Mouse (Mus musculus): ENCODE measurements around the gene 0610040J01Rik.
"Not testable (repeated sequence)": the region's sequence is repeated elsewhere in the genome, so short reads cannot be mapped to it uniquely, and the experiment has no call there.

0610040J01Rik gene

GRCm38 (mm10) chr5:63828380-63829185 lies 16.4 kb downstream of the 0610040J01Rik start:
- DNase-seq (ENCODE audit: low read depth, low spot score): no peak

DNA sequence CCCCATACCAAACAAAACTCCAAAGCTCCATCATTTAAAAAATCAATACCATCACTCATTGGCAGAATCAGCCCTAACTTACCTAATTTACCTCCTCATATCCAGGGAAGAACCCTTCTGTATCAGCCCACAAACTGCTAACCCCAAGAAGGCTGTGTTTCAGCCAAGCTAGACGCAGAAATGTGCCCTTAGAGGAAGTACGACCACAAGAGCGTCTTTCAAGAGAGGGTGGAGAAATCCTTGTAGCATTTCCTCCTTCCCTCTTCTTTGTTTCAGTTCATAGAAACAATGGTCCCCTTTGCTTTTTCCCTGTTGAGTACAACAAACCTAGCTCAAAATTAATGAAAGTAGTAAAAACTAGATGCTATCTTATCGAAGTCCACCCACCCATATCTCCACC lies 18.9 kb downstream of the 0610040J01Rik start:
- DNase-seq (ENCODE audit: low read depth, low spot score): no peak

- DNase-seq (ENCODE audit: low read depth, low spot score): no peak
Observed at GRCm38 (mm10) chr5:63833955-63834354, 21.8 kb downstream of the 0610040J01Rik start.

GRCm38 (mm10) chr5:63834435-63834834 lies 22.3 kb downstream of the 0610040J01Rik start:
- no peak for DNase-seq (ENCODE audit: low read depth, low spot score)

DNA sequence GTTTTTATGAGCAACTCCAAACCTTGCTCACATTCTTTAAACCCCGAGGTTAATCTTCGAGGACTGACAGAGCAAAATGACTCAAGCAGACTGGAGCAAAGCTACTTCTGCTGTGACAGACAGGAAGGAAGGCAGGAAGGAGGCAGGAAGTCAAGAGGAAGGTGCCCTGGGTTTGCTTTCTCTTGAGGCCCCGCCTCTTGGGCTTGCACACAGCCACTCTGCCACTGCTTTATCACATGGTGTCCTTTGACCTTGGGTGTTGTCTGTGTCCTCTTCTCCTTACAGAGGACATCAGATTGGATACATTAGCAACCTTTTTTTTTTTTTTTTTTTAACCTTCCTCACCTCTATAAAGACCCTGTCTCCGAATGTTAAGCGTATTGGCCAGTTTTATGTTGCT lies 25.0 kb downstream of the 0610040J01Rik start:
- no peak for DNase-seq (ENCODE audit: low read depth, low spot score)

DNA sequence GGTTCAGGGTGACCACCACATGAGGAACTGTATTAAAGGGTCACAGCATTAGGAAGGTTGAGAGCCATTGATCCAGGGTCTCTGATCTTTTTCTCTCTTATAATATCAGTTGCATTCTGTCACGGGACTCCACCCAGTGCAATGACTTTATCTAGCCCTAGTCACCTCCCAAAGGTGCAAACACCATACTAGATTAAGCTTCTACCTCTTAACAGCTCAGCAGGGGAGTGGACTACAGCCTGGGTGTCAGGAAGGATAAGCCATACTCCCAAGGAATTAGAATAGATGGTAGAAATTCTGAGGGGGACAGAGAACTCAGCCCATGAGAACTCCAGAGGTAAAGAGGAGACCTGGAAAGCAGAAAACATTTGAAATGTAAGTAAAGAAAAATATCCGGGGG lies 25.7 kb downstream of the 0610040J01Rik start:
- no peak for DNase-seq (ENCODE audit: low read depth, low spot score)

DNA sequence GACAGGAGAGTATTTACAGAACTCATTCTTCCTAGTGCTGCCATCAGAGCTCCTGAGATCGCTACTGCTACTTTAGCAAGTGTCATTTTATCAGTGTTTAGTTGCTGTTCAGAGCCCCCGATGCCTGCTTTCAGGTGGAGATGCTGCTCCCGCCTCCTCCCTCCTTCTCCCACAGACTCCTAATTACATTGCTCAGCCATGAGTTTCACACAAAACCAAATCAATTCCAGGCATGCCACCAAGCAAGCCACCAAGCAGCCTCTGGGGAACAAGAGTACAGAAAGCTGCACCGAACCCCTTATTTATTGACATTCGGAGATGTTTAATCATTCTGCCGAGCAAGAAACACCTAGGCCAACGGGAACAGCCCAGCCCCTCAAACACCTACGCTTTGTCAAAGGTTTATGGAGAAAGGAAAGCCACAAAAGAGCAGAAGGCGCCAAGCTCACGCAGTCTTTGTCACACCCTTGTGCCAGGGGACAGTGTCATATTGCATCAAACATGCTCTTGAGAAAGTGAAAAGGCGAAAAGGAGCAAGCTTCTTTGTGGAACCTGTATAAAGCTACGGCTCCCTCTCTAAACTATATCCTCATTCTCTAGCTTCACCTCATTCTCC lies 27.7 kb downstream of the 0610040J01Rik start:
- DNase-seq (ENCODE audit: low read depth, low spot score): no peak

- DNase-seq (ENCODE audit: low read depth, low spot score): no peak
Observed at GRCm38 (mm10) chr5:63847080-63847479, 34.9 kb downstream of the 0610040J01Rik start.

DNA sequence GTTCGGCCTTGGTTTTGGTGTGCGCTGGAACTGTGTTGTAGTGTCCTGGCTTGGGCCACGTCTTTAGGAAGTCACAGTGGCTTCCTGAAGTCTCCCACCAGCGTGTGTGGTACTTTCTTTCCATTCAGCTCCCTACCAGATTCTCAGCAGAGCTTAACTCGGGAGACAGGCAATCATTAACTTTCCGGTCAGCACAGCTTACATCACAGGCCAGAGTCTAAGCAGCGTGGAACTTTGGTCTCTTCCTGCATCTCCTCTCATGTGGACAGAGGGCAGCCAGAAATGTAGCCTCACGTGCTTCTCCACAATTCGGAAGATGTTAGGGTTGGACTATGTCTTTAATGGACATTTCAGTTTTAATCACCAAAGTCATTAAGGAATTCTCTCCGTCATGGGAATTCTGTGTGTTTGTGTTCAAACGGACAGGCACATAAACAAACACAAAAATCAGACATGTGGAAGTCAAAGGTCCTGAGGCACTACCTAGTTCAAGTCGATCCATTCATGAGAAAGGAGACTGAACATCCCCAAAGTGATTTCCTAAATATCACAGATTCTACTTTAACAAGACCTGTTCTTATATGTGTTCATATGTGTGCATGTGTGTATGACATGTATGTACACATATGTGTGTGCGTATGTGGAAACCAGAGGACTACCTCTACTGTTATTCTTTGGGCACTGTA lies 35.5 kb downstream of the 0610040J01Rik start:
- DNase-seq (ENCODE audit: low read depth, low spot score): no peak

GRCm38 (mm10) chr5:63858901-63859300 lies 46.7 kb downstream of the 0610040J01Rik start:
- no peak for DNase-seq (ENCODE audit: low read depth, low spot score)

- no peak for DNase-seq (ENCODE audit: low read depth, low spot score)
Observed at GRCm38 (mm10) chr5:63867421-63867820, 55.3 kb downstream of the 0610040J01Rik start.

DNA sequence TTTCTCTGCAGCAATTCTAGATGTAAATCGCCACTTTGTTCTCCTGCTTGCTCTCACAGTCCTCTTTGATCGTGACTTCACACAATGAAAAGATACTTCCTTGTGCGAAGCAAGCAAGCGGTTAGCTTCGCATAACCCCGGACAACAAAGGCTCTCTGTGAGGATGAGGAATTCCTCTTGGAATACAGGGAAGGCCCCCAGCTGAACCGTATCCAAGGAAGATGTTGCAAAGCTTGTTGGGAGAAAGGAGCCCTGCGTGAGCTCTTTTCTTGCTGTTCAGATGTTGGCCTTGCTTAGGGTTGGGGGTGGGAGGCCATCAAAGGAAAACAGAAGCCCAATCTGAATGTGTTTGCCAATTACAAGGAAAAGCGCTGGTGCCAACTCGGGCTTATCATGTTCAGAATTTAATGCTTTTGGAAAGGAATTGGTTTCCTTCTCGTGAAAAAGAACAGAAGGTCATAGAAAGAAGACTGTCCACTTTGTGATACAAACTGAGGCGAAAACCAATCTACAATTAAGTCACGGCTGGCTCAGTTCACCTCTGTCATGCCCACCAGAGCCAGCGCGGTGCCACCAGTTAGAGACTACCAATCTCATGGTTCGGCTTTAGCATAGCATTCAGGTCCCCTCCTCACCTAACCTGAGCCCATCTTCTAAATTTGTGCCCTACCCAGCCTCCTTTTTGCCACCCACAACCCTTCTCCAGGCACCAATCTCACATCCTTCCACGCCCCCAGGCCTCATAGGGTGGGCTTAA lies 60.2 kb downstream of the 0610040J01Rik start:
- DNase-seq (ENCODE audit: low read depth, low spot score): no peak

GRCm38 (mm10) chr5:63874880-63875279 lies 62.7 kb downstream of the 0610040J01Rik start:
- DNase-seq (ENCODE audit: low read depth, low spot score): peak; percentile 69

GRCm38 (mm10) chr5:63876081-63876480 lies 63.9 kb downstream of the 0610040J01Rik start:
- no peak for DNase-seq (ENCODE audit: low read depth, low spot score)

DNA sequence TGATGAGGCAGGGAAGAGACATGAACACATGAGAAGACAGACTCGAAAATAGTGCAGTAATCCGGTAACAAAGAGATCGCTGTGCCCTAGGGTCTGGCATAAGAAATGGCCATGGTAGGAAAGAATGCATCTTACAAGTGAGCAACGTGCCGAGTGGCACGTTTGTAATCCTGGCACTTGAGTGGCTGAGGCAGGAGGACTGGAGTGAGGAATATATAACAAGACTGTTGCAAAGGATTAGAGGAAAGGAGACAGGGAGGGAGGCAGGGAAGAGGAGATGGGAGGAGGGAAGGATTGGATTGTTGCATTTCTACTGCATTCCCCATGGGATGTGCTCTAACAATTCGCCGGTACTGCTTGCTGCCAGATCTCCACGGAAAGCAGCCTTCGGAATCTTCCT lies 66.9 kb downstream of the 0610040J01Rik start:
- no peak for DNase-seq (ENCODE audit: low read depth, low spot score)

- no peak for DNase-seq (ENCODE audit: low read depth, low spot score)
Observed at GRCm38 (mm10) chr5:63886292-63886691, 74.1 kb downstream of the 0610040J01Rik start.

- DNase-seq (ENCODE audit: low read depth, low spot score): no peak
Observed at GRCm38 (mm10) chr5:63886709-63887108, 74.5 kb downstream of the 0610040J01Rik start.

GRCm38 (mm10) chr5:63887111-63887510 lies 74.9 kb downstream of the 0610040J01Rik start:
- DNase-seq (ENCODE audit: low read depth, low spot score): no peak

DNA sequence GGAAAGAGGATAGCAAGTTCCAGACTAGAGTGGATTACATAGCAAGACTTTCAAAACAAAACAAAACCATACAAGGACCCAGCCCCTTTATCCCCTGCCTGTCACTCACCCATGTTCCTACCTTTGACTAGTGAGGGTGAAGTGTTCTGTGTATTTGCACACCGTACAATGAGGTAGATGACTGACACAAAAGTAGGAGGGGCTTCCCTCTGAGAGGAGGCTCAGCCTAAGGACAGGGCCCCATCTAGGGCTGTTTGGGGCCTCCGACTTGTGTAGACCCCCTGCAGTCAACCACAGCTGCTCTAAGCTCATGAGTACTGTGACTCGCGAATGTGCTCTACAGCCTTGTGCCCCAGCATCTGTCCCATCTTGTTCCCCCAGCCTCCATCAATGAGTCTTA lies 79.1 kb downstream of the 0610040J01Rik start:
- DNase-seq (ENCODE audit: low read depth, low spot score): no peak

DNA sequence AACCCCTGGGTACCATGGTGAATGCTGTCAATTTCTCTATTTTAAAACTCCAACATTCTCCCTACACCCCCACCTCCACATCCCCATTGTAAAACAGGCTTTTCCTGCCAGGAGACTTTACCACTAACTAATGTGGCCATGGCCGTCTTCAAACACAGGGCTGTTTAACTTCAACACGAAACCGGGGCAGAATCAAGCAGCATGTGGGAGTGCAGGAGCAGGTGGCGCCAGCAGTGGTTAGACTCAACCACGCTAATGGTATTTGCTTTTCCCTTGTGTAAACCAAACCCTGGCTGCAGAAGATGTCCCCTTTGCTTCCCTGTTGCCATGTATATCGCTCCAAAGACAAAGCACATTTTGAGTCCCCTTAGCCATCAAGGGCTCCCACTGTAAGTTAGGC lies 79.7 kb downstream of the 0610040J01Rik start:
- DNase-seq (ENCODE audit: low read depth, low spot score): no peak

- not testable (repeated sequence) for DNase-seq (ENCODE audit: low read depth, low spot score)
Observed at GRCm38 (mm10) chr5:63897001-63897819, 85.0 kb downstream of the 0610040J01Rik start.
